Mouse (Mus musculus): Measurements from ENCODE around the gene Gm44511.
"Not testable (repeated sequence)": the region's sequence is repeated elsewhere in the genome, so short reads cannot be mapped to it uniquely, and the experiment has no call there.

DNA sequence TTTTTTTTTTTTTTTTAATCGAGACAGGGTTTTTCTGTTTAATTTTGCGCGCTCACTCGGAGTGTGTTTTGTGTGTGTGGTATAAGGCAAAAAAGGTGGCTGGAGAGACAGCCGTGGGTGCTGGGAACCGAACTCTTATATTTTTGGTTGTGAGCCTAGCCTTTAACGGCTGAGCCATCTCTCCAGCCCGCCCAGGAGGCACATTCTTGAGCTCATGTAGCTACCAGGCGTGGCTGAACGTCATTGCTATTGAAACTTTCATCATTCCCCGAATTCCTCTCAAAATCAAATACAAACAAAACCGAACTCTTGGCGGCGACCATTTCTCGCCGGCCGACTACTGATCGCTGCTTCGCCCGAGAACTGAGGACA, 27.4 kb downstream of the Gm44511 start:
- not testable (repeated sequence) for TF ChIP-seq CEBPB (IDR thresholded peaks at IDR 0.05; ENCODE audit: insufficient read depth, poor library complexity, severe bottlenecking); MAX (IDR thresholded peaks at IDR 0.05; ENCODE audit: low read depth); POLR2A (IDR thresholded peaks at IDR 0.05; ENCODE audit: insufficient read length, low read depth)
